Mouse (Mus musculus): ENCODE data around the gene Lima1.

- TF ChIP-seq CTCF (IDR thresholded peaks at IDR 0.05; ENCODE audit: borderline replicate concordance, insufficient read depth, low read depth, low read length) (no peak), POLR2A (IDR thresholded peaks at IDR 0.05; ENCODE audit: borderline replicate concordance, insufficient read depth, low read length) (no peak)
Measured at GRCm38 (mm10) chr15:99907041-99907440, 31.8 kb upstream of the Lima1 start.
